Mouse (Mus musculus): ENCODE data around the gene Vmn2r83.
A peak's percentile ranks its signal among the peaks of the same experiment; 100 is the strongest.
"Not testable (repeated sequence)": the region's sequence is repeated elsewhere in the genome, so short reads cannot be mapped to it uniquely, and the experiment has no call there.

Gene Vmn2r83

GRCm38 (mm10) chr10:79468431-79468830, at the start of gene Vmn2r83:
Gene Vmn2r83 (plus strand): TSS chr10:79468731.
- no peak for DNase-seq (ENCODE audit: low spot score)

- DNase-seq (ENCODE audit: low spot score), result not testable (repeated sequence)
Observed at GRCm38 (mm10) chr10:79435141-79435820, 33.2 kb upstream of the Vmn2r83 start.

GRCm38 (mm10) chr10:79495886-79496285, 27.4 kb downstream of the Vmn2r83 start:
- no peak for DNase-seq (ENCODE audit: low spot score)

GRCm38 (mm10) chr10:79496701-79497288, 28.3 kb downstream of the Vmn2r83 start:
- DNase-seq (ENCODE audit: low spot score), result no peak

GRCm38 (mm10) chr10:79502830-79503644, 34.5 kb downstream of the Vmn2r83 start:
- no peak for DNase-seq (ENCODE audit: low spot score)

- DNase-seq (ENCODE audit: low spot score), result no peak
Observed at GRCm38 (mm10) chr10:79506709-79507108, 38.2 kb downstream of the Vmn2r83 start.

- DNase-seq (ENCODE audit: low spot score), result no peak
Observed at GRCm38 (mm10) chr10:79524433-79524832, 55.9 kb downstream of the Vmn2r83 start.

GRCm38 (mm10) chr10:79525456-79526325, 57.2 kb downstream of the Vmn2r83 start:
- no peak for DNase-seq (ENCODE audit: low spot score)

- no peak for DNase-seq (ENCODE audit: low spot score)
Observed at GRCm38 (mm10) chr10:79526661-79527452, 58.3 kb downstream of the Vmn2r83 start.

GRCm38 (mm10) chr10:79527453-79527845, 58.9 kb downstream of the Vmn2r83 start:
- no peak for DNase-seq (ENCODE audit: low spot score)

GRCm38 (mm10) chr10:79528081-79528480, 59.5 kb downstream of the Vmn2r83 start:
- no peak for DNase-seq (ENCODE audit: low spot score)

GRCm38 (mm10) chr10:79530241-79530640, 61.7 kb downstream of the Vmn2r83 start:
- no peak for DNase-seq (ENCODE audit: low spot score)

GRCm38 (mm10) chr10:79530721-79531120, 62.2 kb downstream of the Vmn2r83 start:
- DNase-seq (ENCODE audit: low spot score), result no peak

GRCm38 (mm10) chr10:79531593-79531992, 63.1 kb downstream of the Vmn2r83 start:
- no peak for DNase-seq (ENCODE audit: low spot score)

GRCm38 (mm10) chr10:79532678-79533077, 64.1 kb downstream of the Vmn2r83 start:
- no peak for DNase-seq (ENCODE audit: low spot score)

GRCm38 (mm10) chr10:79533126-79533911, 64.8 kb downstream of the Vmn2r83 start, which contains the start of gene Plpp2:
Gene Plpp2 (minus strand): TSS chr10:79533796.
- peak; percentile 89 for DNase-seq (ENCODE audit: low spot score)

GRCm38 (mm10) chr10:79534426-79534825, 65.9 kb downstream of the Vmn2r83 start:
- DNase-seq (ENCODE audit: low spot score), result no peak

GRCm38 (mm10) chr10:79535431-79535830, 66.9 kb downstream of the Vmn2r83 start:
- DNase-seq (ENCODE audit: low spot score), result no peak

- no peak for DNase-seq (ENCODE audit: low spot score)
Observed at GRCm38 (mm10) chr10:79536461-79537080, 68.0 kb downstream of the Vmn2r83 start.

GRCm38 (mm10) chr10:79537271-79537670, 68.7 kb downstream of the Vmn2r83 start:
- DNase-seq (ENCODE audit: low spot score), result no peak

Measured in urinary bladder, postnatal 14 days (tissue).